Mouse (Mus musculus) layer of hippocampus, adult 18-20 months (tissue): ENCODE measurements at regions not wholly inside any gene's neighbourhood (a gene's known extent, or its start where the extent isn't known, plus 50 kb on each side); places are given as distances from the start of the nearest gene placed in this dataset.

Source experiments
- DNase-seq, 2 experiments: peaks; one replicate each; pipeline ENCODE4 v3.0.0; 2022; ENCODE audit warnings: low spot score in 2 of 2

GRCm38 (mm10) chr14:17234898-17235297, 415.9 kb upstream of the Rarb start:
- no peak for DNase-seq

GRCm38 (mm10) chr14:17211502-17211901, 392.5 kb upstream of the Rarb start:
- DNase-seq = no peak

GRCm38 (mm10) chr14:17205691-17206090, 386.7 kb upstream of the Rarb start:
- no peak for DNase-seq

- peak in 1 of 2 experiments; percentile 1 for DNase-seq
These were observed 384.5 kb upstream of the Rarb start for GRCm38 (mm10) chr14:17203251-17204015.

GRCm38 (mm10) chr14:17192953-17193352, 374.0 kb upstream of the Rarb start:
- no peak for DNase-seq

GRCm38 (mm10) chr14:17173218-17173617, 354.3 kb upstream of the Rarb start:
- no peak for DNase-seq

GRCm38 (mm10) chr14:17172330-17173110, 353.6 kb upstream of the Rarb start:
- no peak for DNase-seq

GRCm38 (mm10) chr14:17171896-17172295, 352.9 kb upstream of the Rarb start:
- DNase-seq = no peak

GRCm38 (mm10) chr14:17158324-17158723, 339.4 kb upstream of the Rarb start:
- DNase-seq = no peak

GRCm38 (mm10) chr14:17156402-17156954, 337.5 kb upstream of the Rarb start:
- DNase-seq = no peak

- DNase-seq = no peak
These were observed 301.7 kb upstream of the Rarb start for GRCm38 (mm10) chr14:17120679-17121078.

GRCm38 (mm10) chr14:17106668-17107067, 287.7 kb upstream of the Rarb start:
- no peak for DNase-seq

GRCm38 (mm10) chr14:17102486-17102885, 283.5 kb upstream of the Rarb start:
- no peak for DNase-seq

- no peak for DNase-seq
These were observed 271.6 kb upstream of the Rarb start for GRCm38 (mm10) chr14:17090573-17090937.

- DNase-seq = no peak
These were observed 270.9 kb upstream of the Rarb start for GRCm38 (mm10) chr14:17089640-17090572.

GRCm38 (mm10) chr14:17089089-17089634, 270.2 kb upstream of the Rarb start:
- DNase-seq = no peak

- DNase-seq = no peak
These were observed 268.9 kb upstream of the Rarb start for GRCm38 (mm10) chr14:17087828-17088227.

- DNase-seq = no peak
These were observed 265.0 kb upstream of the Rarb start for GRCm38 (mm10) chr14:17083907-17084306.

- DNase-seq = no peak
These were observed 262.9 kb upstream of the Rarb start for GRCm38 (mm10) chr14:17081904-17082303.

- DNase-seq = no peak
These were observed 260.6 kb upstream of the Rarb start for GRCm38 (mm10) chr14:17079513-17079912.

GRCm38 (mm10) chr14:17061358-17061757, 242.4 kb upstream of the Rarb start:
- no peak for DNase-seq
